Mouse (Mus musculus): ENCODE measurements around the gene Hsd3b7.
"Not testable (repeated sequence)": the region's sequence is repeated elsewhere in the genome, so short reads cannot be mapped to it uniquely, and the experiment has no call there.

Hsd3b7 gene

DNA sequence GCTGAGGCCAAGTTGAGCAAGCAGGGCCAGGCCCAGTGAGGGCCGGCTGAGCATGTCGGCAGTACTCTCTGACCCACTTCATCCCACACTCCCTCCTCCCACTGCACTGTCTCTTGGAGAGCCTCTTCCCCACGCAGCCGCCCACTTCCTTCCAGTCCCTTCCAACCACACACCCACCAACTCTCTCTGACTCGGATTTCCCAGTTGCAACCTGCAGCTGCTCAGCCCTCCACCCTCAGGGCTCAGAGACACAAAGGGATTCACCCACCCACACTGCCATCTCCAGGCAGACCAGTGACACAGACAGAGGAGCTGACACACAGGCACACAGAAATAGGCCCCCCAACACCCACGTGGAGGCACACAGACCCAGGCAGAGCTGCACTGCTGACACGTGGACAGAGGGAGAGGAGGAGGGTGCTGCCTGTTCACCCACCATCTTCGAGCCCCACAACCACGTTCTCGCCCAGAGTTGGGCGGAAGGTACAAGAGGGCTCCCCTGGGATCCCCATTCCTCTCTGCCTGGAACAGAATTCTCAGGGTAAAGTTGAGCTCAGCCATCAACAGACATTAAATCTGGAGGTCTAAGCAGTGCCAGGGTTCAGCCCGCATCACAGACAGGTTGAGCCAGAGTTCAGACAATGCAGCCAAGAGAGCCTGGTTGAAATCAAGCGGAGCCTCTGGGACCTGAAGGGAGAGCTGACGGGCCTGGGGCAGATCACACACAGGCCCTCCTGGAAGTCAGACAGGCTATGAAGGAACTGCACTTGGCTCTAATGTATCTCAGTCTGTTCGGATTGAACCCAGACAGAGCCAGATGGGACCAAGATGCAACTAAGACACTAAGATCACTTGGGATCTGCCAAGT is 15.8 kb downstream of the Hsd3b7 start:
- DNase-seq (ENCODE audit: low spot score in 2 of 2): peak; percentile 84 to 91

- no peak for DNase-seq (ENCODE audit: low spot score in 2 of 2)
Measured at GRCm38 (mm10) chr7:127817053-127817452, 16.6 kb downstream of the Hsd3b7 start.

GRCm38 (mm10) chr7:127817776-127818175 is 17.4 kb downstream of the Hsd3b7 start:
- no peak for DNase-seq (ENCODE audit: low spot score in 2 of 2)

DNA sequence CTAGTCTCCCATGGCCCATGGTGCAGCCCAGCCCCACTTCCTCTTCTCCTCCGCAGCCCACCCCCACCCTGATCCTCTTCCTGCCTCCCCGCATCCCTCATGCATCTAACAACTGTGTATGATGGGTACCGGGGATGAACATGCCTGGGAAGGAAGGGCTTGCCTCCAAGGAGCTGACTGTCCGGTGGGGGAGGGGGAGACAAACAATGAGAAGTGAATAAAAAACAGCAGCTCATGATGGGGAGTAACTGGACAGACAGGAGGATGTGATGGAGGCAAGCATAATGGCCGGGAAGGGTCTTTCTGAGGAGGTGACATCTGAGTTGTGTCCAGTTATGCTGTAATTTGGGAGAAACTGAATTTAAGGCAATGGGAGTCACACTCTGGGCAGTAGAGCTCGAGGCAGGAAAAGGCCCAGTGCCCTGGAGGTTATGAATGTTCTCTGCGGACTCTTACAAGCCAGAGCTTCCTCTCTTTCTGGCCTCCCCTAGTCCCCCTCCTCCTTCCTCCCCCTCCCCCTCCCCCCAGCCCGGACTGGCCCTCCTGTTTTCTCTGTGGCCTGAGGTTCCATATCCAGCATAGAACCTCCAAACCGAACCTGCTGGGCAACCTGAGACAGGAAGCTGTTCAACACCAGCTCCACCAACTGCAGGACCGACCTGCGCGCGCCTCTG is 20.6 kb downstream of the Hsd3b7 start:
- no peak for DNase-seq (ENCODE audit: low spot score in 2 of 2)

GRCm38 (mm10) chr7:127822494-127822893 is 22.1 kb downstream of the Hsd3b7 start:
- no peak for DNase-seq (ENCODE audit: low spot score in 2 of 2)

DNA sequence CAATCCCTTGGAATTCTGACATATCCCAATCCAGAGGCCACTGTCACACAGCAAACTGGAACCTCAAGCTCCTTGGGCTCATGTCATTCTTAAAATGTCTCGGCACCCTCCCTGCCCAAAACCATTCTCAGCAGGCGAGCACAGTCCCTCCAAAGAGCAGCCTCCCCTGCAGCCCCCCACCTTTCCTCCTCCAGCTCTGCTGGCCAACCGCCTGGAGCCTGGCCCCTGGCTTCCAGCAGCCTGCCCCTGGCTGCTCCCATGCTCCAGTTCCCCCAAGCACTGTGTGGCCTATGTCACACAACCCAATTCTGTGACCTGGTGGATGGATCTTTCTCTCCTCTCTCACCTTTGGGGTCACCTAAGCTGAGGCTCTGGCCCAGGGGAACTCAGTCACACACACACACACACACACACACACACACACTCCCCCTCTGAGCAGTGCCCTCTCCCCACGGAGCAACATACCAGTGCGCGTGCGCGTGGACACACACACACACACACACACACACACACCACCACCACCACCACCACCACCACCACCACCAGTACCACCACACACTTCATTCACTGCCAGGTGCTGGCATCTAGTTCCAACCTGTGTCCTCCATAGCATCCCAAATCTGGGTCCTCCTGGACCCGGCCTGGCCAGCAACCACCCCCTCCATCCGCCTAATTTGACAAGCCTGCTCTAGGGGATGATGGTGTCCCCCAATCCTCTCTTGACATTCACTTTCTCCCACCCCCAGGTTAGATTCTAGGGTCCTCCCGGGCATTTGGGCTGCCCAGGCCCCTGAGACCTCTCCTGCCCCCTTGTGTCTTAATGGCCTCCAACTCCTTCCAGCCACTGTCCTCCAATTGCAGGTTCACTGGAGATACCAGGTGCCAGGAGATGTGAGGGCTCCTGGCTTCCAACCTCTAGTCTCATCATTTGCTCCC is 23.1 kb downstream of the Hsd3b7 start:
- no peak for DNase-seq (ENCODE audit: low spot score in 2 of 2)

DNA sequence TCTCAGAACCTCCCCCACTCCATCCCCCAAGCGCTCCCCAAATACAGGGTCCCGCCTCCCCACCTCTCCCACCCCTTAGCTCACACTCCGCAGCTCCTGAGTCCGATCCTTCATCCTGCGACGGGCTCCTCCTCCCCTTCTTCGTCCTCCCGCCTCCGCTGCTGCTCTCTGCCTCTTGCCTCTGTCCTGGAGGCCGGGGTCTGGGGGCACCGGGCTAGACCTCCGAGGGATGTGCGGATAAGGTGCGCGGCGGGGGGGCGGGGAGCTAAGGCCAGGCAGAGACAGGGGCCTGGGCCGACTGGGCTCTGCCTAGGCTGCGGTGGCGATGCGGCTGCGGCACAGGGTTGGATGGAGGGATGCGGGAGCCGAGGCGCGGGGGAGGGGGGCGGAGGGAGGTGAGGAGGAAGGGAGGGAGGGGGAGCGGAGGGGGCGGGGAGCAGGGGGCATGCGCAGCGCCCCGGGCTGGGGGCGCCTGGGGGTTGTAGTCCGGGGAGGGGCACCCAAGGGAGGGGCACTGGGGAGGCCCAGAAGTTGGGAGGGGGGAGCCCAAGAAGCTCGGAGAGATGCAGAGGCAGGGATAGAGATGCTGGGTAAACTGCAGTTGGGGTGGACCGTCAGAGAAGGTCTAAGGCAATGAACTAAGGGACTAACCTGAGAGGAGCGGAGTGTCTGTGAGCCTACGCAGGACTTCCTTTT is 23.9 kb downstream of the Hsd3b7 start, which contains the start of the genes Stx4a and Stx1b:
Stx4a (plus strand) TSS at position 119 of the 696 bp plus-strand sequence.
Stx1b (minus strand) TSS at position 374 of the 696 bp plus-strand sequence.
- peak in 1 of 2 experiments; percentile 57 for DNase-seq (ENCODE audit: low spot score in 2 of 2)

DNA sequence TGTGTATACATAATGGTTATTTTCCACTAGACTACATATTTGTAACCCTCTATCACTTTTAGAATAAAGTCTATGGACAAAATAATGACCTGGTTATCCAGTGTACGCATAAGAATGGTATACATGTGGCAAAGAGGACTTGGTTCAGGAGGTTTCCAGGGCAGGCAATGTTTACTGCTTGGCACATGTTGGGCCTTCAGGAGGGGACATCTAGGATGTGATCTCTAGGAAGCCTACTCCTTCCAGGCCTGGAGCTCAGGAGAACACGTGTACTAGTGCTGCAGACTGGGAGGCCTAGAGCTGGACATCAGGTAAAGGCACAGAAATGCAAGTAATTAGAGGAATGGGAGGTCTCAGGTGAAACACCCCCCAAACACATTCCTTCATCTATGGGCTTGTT is 35.1 kb downstream of the Hsd3b7 start:
- no peak for DNase-seq (ENCODE audit: low spot score in 2 of 2)

DNA sequence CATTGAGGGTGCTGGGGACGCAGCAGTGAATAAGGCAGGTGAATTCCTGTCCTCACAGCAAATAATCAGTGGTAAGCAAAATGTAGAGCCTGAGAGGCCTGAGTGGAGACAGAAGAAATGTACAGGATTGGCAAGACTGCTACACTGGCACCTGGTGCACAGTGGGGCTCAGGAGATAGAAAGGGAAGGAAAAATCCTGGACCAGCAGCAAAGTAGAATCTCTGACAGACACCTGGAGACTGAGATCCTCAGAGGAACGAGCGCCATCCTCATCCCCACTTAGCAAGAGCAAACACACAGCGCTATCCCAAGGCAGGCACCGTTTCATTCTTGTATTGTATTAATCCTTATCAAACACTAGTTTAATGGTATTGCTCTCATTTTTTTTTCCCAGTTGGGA is 37.1 kb downstream of the Hsd3b7 start:
- no peak for DNase-seq (ENCODE audit: low spot score in 2 of 2)

DNA sequence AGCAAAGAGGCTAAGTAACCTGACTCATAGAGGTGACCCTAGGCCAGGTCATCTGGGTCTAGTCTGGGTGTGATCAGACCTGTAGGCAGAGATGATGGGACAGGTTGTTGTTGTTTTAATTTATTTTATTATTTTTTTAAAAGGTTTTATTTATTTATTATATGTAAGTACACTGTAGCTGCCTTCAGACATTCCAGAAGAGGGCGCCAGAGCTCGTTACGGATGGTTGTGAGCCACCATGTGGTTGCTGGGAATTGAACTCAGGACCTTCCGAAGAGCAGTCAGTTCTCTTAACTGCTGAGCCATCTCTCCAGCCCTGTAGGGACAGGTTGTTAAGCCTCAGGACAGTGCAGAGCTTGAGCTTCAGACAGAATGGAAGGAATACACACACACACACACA is 37.5 kb downstream of the Hsd3b7 start:
- not testable (repeated sequence) for DNase-seq (ENCODE audit: low spot score in 2 of 2)

- not testable (repeated sequence) for DNase-seq (ENCODE audit: low spot score in 2 of 2)
Measured at GRCm38 (mm10) chr7:127840031-127840430, 39.6 kb downstream of the Hsd3b7 start.

DNA sequence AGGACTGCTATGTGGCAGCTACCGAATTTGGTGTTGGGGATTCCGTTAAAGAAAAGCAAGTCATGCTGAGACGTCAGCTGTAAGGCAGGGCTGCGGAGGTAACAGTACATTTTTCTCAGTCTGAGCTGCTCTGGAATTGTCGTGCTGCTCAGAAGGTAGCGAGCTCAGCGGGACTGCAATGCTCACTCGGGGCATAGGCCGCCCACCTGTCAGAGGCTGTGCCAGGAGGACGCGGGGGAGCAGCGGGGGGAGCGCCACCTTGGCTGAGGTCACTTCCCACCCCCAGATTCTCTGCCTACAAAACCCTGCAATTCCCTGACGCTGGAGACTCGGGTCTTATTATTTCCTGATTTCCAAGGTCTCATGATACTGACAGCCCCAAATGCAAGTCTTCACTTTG is 40.5 kb downstream of the Hsd3b7 start:
- DNase-seq (ENCODE audit: low spot score in 2 of 2): no peak

DNA sequence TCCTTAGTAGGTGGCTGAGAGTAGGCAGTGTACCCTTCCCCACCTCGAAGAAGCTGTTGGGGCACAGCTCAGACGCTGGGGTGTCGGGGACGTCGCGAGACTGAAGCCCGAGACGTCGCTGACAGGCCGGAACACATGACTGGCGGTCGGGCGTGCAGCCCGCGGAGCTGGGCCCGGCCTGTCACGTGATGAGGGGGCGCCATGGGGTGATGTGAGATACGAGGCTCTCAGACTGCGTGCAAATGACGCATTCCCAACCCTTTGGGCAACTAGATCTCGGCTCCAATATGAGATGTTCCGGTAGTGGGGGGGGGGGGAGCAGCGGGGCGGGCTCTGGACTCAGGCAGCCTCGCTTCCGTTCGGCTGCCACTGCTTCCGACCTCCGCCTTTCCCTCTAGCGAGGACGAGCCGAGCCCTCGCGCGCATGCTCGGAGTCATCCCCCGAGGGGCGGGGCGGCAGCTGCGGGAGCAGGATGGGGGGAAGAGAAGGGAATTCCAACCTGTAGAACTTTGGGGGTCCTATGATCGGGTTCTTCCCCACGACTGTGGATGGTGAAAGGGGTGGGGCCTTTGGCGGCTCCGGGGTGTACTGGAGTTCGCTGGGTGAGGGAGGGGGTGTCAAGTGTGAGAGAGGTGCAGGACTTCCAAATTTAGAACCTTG is 41.1 kb downstream of the Hsd3b7 start:
- DNase-seq (ENCODE audit: low spot score in 2 of 2): peak; percentile 96

DNA sequence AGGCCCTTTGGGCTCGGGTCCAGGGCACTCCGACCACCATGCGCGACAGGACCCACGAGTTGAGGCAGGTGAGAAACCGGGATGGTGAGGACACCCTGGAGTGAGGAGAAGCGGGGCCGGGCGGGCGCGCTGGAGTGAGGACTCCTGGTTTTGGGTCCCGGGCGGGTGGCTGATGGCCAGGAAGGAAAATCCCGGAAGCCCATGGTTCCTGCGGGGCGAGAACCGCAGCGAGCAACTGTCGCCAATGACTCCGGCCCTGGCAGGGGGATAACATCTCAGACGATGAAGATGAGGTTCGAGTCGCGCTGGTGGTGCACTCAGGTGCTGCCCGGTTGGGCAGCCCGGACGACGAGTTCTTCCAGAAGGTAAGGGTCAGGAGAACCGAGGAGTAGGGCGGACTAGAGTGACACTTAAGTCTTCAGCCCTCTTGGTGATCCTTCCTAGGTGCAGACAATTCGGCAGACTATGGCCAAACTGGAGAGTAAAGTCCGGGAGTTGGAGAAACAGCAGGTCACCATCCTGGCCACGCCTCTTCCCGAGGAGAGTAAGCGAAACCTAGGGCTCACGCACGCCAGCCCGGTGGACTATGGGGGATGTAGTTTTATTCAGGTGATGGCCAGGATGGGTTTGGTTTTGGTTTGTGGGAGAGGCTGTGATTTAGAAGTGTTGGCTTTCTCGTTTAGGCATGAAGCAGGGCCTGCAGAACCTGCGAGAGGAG is 41.8 kb downstream of the Hsd3b7 start:
- DNase-seq (ENCODE audit: low spot score in 2 of 2): peak in 1 of 2 experiments; percentile 83

- DNase-seq (ENCODE audit: low spot score in 2 of 2): no peak
Measured at GRCm38 (mm10) chr7:127849973-127850875, 49.8 kb downstream of the Hsd3b7 start.

DNA sequence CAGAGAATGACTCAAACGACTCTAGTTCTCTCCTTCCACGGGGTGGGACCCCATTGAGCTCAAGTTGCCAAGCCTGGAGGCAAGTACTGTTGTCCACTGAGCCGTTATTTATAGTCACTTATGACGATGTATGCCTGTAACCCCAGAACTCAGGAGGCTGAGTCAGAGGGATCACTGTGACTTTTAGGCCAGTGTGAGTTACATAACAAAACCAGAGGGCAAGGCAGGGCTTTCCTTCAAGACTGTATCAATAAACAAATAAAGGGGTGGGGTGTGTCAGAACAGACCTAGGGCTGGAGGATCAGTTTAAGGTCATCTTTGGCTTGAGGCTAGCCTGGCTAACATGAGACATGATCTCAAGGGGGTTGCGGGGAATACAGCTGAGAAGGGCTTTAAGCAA is 50.5 kb downstream of the Hsd3b7 start:
- no peak for DNase-seq (ENCODE audit: low spot score in 2 of 2)

Measured in left cerebral cortex, adult 9 months (tissue).